Mouse (Mus musculus) lung, adult 18-20 months (tissue): ENCODE measurements around the gene Hdac7.

Experiments used
- DNase-seq, 2 experiments: peaks; one replicate each; pipeline ENCODE4 v3.0.0; 2022; ENCODE audit warnings: mixed read lengths in 2 of 2

Gene Hdac7

DNA sequence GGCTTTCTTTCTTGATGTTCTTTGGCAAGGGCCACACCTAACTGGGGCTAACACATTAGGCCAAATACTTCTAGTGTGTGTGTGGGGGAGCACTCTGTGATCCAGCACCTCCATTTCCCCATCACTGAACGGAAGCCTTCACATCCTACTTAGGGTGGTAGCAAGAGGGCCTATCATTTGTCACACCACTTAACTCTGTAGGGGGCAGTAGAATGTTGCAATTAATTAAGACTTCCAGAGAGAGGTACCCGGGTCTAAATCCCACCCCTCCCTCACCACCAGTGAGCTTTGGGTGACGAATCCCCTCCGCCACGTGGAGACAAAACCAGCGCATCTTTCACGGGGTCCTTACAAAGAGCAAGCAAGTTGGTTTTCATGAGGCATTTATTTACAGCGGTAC lies 9.8 kb upstream of the Hdac7 start:
- no peak for DNase-seq

DNA sequence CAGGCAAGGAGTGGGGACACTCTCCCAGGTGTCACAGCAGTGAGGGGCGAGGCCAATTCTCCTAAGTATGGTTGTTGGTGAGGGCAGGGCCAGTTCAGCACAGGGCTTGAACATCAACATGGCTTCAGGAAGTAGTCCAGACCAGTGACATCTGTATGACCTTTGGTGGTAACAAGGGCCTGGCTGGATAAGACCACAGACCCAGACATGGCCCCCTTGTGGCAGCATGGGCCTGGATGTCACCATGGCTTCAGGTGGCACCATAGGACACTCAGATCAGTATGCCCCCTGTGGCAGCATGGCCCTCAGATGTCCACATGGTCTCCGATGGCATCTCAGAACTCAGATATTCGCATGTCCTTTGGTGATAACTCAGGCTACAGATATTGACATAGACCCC lies 8.0 kb upstream of the Hdac7 start:
- DNase-seq: no peak

DNA sequence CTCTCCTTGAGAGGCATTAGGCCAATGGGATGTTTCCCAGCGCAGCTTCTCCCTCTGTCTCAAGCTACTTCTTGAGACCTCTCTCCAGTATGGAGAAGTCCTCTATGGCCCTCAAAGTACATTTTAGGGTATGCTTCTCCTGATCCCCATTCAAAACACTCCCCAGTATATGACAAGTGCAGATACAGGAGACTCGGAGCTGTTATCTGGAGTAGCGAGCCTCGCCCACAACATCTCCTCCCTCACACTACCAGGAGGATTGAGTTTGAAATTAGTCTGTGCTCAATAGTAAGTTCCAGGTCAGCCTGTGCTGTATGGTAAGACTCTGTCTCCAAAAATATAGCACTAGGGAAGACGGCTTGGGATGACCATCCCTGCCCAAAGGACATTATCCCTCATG lies 6.7 kb upstream of the Hdac7 start:
- DNase-seq: no peak

DNA sequence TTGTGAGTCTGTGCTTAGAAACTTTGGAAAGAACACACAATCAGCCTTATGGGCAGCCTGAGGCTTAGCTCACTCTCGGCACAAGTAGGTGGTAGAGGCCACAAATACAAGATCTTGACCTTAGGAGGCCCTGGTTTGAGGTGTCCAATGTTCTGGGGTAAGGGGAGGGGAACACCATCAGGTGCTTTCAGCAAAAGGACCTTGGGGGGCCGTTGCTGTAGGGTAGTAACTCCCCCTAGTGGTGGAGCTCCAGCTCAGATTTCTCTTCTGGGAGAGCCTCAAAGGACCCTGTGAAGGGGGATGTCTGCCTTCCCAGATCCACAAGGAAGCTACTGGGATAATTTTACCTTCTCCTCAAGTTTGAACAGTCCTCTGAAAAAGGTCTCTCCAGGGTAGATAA lies 6.1 kb upstream of the Hdac7 start:
- peak; percentile 29 to 48 for DNase-seq

DNA sequence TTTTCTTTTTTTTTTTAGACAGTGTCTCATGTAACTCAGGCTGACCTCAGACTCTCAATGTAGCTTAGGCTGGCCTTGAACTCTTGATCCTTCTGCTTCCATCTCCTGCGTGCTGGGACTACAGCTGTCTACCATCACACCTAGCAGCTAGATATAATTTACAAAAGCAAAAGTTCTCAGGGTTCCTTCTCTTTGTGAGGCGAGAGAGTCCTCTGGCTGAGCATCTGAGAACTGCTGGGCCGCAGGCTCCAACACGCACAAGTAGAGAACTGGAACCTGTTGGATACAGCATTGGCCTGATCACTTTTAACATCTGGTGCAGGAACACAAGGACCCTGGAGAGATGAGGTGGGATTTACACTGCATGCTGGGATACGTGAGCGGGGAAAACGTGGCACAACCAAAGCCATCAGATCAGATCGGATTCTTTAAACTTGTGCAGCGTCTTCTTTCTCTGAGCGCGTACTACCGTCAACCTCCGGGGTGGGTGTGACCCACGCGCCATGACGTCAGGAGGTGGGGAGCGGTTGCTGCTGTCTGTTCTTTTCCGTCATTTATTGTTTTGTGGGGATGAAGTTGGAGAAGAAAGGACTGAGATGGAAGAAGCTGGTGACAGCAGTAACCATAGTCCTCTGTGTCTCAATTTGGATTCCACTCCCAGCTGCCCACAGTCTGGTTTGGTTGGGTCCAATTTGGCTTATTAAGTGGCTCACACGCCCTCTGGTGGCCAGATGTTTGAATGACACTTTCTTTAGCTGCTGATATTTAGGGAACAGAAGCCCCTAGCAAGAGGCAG lies 5.0 kb upstream of the Hdac7 start:
- peak; percentile 87 to 91 for DNase-seq

DNA sequence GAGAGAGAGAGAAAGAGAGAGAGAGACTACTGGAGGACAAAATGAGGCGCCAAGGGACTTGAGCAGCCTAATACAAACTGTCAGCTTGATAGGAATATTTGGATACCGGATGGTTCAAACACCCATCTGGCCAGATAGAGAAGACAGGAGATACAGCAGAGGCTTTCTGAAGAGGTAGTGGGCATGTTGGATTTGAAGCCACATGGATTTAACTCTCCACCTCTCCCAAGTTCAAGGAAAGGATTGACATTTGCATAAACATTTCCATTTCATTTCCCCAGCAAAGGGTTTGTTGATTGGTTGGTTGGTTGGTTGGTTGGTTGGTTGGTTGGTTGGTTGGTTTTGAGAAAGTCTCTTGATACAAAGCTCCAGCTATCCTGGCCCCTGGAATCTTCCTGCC lies 3.6 kb upstream of the Hdac7 start:
- DNase-seq: no peak

DNA sequence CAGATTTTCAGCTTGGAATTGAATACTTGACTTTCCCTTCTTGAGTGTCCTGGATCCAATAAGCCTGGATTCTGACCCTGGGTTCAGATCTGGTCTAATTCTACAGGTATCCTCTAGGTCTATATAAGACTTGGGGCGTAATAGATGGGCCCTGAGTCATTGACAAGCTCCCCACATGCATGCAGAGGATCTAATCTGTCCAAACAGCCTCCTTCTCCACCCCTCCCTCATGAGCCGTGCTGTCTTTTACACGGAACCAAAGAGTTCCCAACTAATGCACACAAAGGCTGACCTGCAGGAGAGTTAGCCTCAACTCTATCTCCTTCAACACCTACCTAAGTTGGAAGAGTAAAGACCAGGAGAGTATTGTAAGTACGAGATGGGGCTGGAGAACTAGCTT lies 3.0 kb upstream of the Hdac7 start:
- no peak for DNase-seq

DNA sequence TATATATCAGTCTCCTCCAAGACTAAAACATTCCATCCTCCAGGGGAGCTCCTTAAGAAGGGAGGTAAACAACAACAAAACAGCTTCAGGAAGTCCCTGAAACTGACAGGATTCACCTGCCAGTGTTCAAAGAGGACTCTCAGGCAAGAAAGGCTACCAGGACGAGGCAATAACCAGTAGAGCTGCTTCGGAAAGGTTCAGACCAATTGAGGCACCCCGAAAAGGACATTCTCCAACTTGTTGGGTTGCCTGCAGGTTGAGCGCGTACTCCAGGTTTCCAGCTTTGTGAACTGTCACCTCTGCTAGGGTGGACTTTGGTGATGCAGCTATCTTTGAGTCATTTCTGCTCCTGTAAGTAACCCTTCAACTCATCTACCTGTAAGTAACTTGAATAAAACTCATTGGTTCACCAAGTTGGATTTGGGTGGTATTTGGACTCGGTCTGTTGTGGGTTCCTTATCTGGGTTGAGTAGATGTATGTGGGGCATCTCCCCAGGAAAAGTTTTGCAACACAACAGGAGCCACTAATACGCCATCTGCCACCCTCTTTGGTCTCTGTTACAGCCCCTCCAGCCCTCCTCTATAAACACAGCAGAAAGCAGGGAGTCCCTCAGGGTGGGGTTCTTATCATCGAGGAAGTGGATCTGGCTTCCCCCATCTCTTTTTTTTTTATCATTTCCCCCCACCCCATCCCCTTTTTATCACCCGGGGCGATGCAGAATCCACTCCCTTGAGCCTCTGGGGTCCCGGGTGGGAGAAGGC lies 2.0 kb upstream of the Hdac7 start:
- DNase-seq: no peak

DNA sequence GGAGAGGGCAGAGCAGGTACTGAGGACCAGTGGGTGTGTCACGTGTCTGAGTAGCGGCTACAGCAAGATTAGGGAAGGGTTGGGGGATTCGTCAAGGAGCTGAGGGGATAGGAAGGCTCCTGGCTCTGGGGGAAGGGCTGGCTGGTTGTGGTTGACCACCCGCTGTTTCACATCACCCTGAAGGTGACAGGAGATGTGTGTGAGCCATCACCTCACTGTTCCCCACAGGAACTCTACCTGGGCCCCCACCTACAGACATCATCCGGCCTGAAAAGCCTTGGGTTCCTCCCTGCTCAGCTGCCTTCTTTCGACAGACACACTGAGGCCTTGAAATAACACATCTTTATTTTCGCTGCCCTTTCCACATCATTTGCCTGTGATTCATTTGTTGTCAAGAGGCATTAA lies 1.1 kb downstream of the Hdac7 start:
- DNase-seq: no peak

DNA sequence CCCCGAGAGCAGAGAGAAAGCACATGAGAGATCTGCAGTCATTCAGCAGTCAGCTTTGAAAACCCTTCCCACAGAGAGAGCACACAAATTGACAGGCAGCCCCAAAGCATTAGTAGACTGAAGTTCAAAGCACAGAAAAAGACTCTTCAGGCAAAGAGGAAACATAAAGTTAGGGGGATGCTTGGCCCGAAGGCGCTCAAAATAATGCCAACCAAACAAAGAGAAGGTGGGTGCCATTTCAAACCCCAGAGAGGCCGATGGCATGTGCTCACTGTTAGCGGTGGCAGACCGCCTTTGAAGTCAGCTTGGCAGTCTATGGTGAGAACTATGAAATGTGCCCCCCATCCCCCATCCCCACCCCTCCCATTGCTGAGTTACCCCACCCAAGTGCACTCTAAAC lies 2.2 kb downstream of the Hdac7 start:
- no peak for DNase-seq

DNA sequence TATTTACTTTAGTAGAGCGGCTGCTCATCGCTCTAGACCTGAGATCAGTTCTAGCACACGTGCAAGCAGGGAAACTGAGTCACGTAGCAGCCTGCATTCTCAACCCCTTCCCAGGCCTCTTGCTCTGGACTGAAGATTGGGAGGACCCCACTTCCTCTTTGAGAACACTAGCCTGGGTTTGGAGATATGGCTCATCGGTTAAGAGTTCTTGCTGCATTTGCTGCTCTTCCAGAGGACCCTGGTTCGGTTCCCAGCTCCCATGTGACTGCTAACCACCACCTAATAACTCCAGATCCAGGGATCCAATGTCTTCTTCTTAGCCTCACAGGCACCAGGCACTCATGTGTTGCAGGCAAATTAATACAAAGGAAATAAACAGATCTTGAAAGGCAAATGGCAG lies 2.9 kb downstream of the Hdac7 start:
- DNase-seq: no peak

DNA sequence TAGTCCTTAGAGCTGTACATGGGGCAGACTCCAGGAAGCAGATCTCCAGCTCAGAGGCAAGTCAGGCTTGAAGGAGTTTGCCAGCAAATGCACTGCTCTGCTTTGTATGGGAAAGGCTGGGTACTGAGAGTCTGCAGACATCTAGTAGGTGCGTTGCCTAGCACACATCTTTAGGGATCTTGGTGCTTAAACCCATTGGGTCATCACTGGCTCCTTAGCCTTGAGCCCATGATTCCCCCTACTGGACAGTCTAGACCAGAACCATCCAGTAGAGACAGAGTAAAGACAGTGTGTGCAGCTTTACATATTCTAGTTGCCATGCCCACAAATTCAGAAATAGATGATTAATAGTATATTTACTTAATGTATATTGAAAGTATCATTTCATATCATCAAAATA lies 3.5 kb downstream of the Hdac7 start:
- peak in 1 of 2 experiments; percentile 34 for DNase-seq

DNA sequence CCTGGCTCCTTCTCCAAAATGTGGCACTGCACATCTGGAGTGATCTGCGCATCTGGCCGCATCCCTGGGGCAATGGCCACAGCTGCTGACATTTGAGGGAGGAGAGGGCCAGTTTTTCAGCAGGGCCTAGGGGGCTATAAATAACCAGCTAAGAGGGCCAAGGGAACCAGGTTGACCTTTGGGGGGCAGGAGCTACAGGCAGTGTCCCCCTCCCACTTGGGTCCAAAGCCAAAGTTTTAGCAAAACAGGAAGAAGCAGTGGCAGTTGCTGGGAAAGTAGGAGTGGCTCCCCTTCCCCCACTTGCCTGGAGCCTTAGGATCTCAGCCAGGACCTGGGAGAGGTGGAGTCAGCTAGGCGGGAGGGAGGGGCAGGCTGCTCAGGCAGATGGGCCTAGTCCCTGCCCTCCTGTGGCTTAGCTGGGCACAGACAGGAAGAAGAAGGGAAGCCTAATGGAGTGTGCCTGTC lies 4.3 kb downstream of the Hdac7 start:
- DNase-seq: peak; percentile 90 to 94

DNA sequence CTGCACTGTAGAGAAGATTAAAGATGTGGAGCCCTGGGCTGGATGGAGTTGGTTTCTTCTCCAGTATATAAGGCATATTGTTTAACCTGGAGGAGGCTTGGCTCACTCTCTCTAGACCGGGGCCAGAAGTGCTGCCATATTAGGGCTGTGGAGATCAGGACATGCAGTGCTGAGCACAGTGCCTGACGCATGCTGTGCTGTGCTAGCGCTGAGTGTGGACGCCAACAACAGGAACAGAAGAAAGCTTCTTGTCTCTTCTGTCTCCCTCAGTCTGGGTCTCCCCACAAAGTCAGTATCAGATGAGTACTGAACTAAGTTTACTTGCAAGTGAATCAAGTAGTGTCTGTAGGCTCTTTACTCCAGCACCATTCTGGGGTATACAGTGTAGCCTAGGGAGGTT lies 4.8 kb downstream of the Hdac7 start:
- DNase-seq: peak in 1 of 2 experiments; percentile 43

DNA sequence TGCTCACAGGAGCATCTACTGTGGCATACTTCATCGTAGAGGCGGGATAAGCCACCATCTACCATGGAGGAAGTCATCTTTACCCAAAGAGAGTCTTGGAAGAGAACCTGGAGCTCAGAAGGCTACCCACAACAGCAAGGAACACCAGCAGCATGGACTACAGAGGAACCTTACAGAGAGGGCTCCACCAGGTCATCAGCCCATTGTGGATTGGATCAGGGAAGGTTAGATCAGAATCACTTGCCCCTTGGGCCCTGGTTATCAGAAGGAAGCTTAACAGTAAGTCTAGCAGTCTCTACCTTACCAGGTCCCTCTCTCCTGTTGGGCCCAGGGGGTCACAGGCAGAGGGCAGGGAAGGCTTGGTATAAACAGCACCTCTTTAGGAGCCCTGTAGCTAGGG lies 5.3 kb downstream of the Hdac7 start:
- no peak for DNase-seq

DNA sequence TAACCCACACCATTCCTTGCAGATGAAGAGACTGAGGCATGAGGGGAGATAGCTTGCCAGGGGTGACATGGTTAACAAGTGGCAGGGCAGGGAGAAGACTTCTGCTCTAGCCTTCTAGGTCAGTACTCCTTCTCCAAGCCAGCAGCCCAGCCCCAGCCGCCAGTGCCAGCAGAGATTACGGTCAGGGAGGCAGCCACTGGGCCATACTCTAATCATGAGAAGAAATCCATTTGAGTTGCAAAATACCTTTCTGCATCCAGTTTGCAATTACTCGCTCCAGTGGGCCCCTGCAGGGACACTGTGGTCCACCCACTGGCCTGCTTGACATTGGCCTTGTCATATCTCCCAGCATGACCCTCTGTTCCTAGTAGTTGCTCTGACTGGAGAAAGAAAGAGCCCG lies 5.9 kb downstream of the Hdac7 start:
- peak; percentile 33 to 42 for DNase-seq

DNA sequence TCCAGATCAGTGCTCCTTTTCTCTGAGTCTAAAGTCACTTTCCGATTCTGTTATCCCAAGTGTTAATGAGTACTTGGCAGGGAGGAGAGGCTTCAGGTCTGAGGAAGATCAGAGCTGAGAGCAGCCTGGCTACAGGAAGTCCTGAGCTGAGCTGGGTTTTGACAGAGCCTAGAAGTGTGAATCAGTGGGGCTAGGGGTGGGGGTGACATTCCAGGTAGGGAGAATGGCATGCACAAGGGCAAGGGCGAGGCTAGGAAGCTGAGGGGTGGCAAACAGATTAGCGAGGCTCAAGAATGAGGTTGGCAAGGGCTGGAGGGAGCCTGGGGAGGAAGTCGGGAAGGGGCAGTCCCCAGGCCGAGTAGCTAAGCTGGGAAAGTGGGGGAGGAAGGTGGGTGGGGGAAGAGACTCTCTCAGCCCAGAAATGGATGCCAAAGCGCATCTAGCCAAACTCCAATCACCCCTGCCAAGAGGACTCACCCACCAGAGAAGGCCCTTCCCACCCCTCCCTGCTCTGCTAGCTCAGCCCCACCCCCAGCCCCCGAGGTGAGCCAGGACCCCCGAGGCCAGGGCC lies 6.7 kb downstream of the Hdac7 start:
- peak; percentile 88 to 93 for DNase-seq

DNA sequence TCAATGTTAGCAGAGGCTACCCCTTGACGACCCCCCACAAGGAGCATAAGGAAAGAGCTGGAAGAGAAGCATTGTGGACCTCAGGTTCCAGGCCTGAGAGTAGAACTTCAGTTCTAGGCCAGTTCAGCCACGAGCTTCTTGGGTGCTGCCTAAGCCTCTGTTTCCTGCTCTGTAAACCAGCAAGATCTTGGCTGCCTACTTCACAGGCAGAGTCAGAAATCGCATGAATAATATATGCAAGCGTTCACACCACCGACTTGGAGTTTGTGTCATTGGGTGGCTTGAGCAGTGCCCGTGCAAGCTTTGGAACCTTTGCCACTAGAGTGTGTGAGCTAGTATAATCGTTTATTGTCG lies 7.4 kb downstream of the Hdac7 start:
- no peak for DNase-seq

DNA sequence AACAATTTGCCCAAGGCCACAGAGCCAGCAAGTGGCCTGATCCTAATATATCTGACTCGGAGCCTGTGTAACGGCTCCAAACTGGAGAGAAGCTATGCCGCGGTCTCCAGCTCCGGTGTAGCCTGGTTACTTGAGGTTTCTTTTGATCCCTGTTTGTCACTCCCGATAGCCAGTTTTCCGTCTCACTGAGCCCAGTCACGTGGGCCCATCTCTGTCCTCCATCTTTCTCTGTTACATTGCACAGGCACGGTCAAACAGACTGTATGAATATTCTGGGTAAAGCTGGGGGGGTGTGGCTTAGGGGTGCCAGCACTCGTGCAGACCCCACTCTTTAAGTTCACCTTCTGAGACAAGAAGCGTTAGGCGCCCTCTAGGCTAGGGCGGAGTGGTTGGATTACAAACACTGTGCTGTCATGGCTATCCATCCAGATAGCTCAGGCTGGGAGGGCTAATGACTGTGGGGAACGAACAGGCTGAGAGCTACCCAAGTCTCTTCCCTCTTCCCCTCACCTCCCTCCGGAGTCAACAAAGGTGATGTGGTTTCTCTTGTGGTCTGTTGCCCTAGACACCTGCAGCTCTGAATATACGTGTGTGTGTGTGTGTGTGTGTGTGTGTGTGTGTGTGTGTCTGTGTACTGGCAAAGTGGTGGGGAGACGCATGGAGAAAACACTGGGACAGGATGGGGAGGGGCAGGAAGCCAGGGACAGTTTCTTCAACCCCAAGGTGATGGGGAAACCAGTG lies 8.0 kb downstream of the Hdac7 start:
- no peak for DNase-seq

DNA sequence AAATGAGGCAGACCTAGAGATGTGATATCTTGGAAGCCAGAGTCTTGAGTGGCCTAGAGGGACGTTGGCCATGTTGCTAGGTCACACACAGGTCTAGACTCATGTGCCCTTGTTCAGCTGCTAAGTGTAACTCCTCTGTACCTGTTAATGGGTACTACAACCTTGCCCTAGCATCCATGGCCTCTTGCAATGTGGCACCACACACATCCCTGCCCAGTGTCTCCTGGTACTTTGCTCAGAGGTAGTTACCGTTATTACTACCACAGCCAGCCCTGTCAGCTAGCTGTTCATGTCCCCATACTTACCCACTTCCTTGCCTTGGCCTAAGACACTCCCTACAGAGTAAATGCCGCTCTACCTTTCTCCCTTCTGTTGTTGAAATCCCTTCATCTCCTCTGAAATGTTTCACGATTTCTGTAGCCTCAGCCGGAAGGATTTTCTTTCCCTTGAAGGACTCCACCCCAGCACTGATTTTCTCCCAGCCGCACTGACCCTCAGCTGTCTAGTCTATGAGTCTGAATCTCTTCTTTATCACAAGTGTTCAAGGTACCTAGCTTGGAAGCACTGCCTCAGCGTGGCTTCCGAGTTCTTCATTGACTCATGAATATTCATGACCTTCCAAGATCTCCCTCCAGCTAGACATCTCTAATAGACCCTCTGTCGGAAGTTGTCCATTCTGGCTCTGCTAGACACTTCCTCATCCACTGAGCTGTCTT lies 11.4 kb downstream of the Hdac7 start:
- DNase-seq: no peak

DNA sequence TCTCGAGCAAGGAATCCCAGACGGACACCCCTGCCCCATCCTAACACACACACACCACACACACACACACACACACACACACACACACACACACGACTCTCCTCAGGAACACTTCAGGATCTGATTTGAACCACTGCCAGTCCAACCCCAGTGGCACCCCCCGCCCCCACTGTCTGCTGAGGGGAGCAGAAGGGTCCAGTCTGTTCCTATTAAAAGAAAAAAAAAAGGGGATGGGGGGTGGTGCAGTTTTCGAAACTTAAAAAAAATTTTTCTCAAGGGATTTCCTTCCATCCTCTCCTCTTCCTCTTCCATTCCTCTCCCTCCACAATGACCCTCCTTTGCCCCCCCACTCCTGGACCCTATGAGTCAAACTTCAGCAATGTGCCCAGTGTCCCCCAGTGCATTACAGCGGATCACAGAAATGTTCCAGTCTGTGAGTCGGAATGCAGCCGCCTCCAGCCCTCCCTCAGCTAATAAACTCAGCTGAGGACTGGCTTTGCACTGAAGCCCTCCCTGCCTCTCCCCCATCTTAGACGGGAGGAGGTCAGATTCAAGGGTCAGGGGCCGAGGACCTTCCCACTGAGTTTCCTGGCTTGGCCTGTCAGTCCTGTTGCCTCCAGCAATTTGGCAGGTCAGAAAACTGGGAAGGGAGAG lies 12.2 kb downstream of the Hdac7 start:
- peak; percentile 65 to 78 for DNase-seq
